ENCODE assay signal across 8 mouse cellular contexts in genomic region chr5:144965639-144966351, GRCm38 (mm10). TPM values are rescaled to one million over a fixed set of nuclear protein-coding genes. Genes with fewer than 3 reads are reported as not detected.
DNase-seq lines count a peak whose midpoint lies in the region; ATAC-seq and TF ChIP-seq lines count a peak whose summit lies in the region.

TSS of gene Smurf1 (minus strand) at chr5:144965847.

- peak within 1 kb of the TSS; percentile 61 to 90 (median 71) for H3K4me3 ChIP-seq in CH12.LX (replicated peaks in 1 of 3; ENCODE audit: low read depth in 2 of 3, low read length in 2 of 3, poor library complexity in 1 of 3)
- peak within 1 kb of the TSS; percentile 88 for H3K4me3 ChIP-seq in brown adipose tissue, adult 24 weeks (ENCODE audit: insufficient read depth, low read depth, low read length)
- peak within 1 kb of the TSS; percentile 88 for H3K4me3 ChIP-seq in forebrain, embryonic 14.5 days (ENCODE audit: low read depth, low read length)
- H3K4me3 ChIP-seq in liver, postnatal 0 days (ENCODE audit: low read depth, low read length): peak within 1 kb of the TSS; percentile 74
- peak within 1 kb of the TSS; percentile 91 for H3K4me3 ChIP-seq in neural tube, embryonic 13.5 days

- under 1% methylated on average over 50 of the region's 89 CpGs for WGBS in forebrain, embryonic 14.5 days
- under 1% methylated on average over 63 of the region's 89 CpGs for WGBS in liver, postnatal 0 days (ENCODE audit: insufficient replicate concordance)
- WGBS in neural tube, embryonic 13.5 days: under 1% methylated on average over 87 of the region's 89 CpGs

- peak within 1 kb of the TSS; percentile 91 for H3K9ac ChIP-seq in CH12.LX (ENCODE audit: insufficient read depth, low read depth)
- peak within 1 kb of the TSS; percentile 90 for H3K9ac ChIP-seq in forebrain, embryonic 14.5 days (ENCODE audit: low read length)
- peak within 1 kb of the TSS; percentile 84 for H3K9ac ChIP-seq in liver, postnatal 0 days (replicated peaks)
- peak within 1 kb of the TSS; percentile 97 for H3K9ac ChIP-seq in neural tube, embryonic 13.5 days

- intact Hi-C loops in heart, postnatal 10 days (cut with DNase I): loop anchor here (5.0 kb wide), 2 partner anchors 53 to 88 kb away; no protein-coding TSS in a partner anchor

- no peak within 1 kb of the TSS for H3K27ac ChIP-seq in CH12.LX (ENCODE audit: insufficient read depth, low read depth)
- peak within 1 kb of the TSS; percentile 67 for H3K27ac ChIP-seq in brown adipose tissue, adult 24 weeks (replicated peaks; ENCODE audit: low read depth, low read length)
- peak within 1 kb of the TSS; percentile 78 for H3K27ac ChIP-seq in forebrain, embryonic 14.5 days (ENCODE audit: low read depth, low read length)
- H3K27ac ChIP-seq in liver, postnatal 0 days (ENCODE audit: low read depth): peak within 1 kb of the TSS; percentile 92
- peak within 1 kb of the TSS; percentile 92 for H3K27ac ChIP-seq in neural tube, embryonic 13.5 days (replicated peaks)

- TF ChIP-seq RAD21 in CH12.LX (IDR thresholded peaks at IDR 0.05; ENCODE audit: low read depth, low read length): no peak

- H3K4me1 ChIP-seq in CH12.LX (ENCODE audit: control insufficient read depth in 1 of 2, insufficient read depth in 2 of 2): peaks cover 8 to 23% of the 10 kb centered on the region in 2 experiments; a peak in 3 of 4 replicates
- peaks cover 19% of the 10 kb centered on the region for H3K4me1 ChIP-seq in brown adipose tissue, adult 24 weeks (ENCODE audit: control insufficient read depth, insufficient read depth, insufficient read length, low read length)
- H3K4me1 ChIP-seq in forebrain, embryonic 14.5 days (ENCODE audit: control insufficient read depth, insufficient read depth, low read length): peaks cover 8% of the 10 kb centered on the region; the same call in 1 of the 2 replicates
- peaks cover 10% of the 10 kb centered on the region for H3K4me1 ChIP-seq in liver, postnatal 0 days (ENCODE audit: insufficient read depth)
- H3K4me1 ChIP-seq in neural tube, embryonic 13.5 days (replicated peaks): peaks cover 41% of the 10 kb centered on the region

- H3K79me2 ChIP-seq in CH12.LX (replicated peaks; ENCODE audit: control insufficient read depth, extremely low read depth, insufficient read depth, poor library complexity, severe bottlenecking): no peaks in the 10 kb centered on the region

- ATAC-seq in forebrain, embryonic 14.5 days: peak; percentile 70
- ATAC-seq in liver, postnatal 0 days: peak; percentile 79
- ATAC-seq in neural tube, embryonic 13.5 days (ENCODE audit: low read depth): peak; percentile 83

- H3K4me2 ChIP-seq in CH12.LX (ENCODE audit: insufficient read depth, low read depth, poor library complexity, severe bottlenecking): peak within 1 kb of the TSS; percentile 82
- H3K4me2 ChIP-seq in forebrain, embryonic 14.5 days (ENCODE audit: low read length): peak within 1 kb of the TSS; percentile 55
- H3K4me2 ChIP-seq in liver, postnatal 0 days (ENCODE audit: low read depth, low read length): peak within 1 kb of the TSS; percentile 84
- H3K4me2 ChIP-seq in neural tube, embryonic 13.5 days: peak within 1 kb of the TSS; percentile 66

- no peak for TF ChIP-seq EP300 in CH12.LX (IDR thresholded peaks at IDR 0.05; ENCODE audit: low read length)
- no peak for TF ChIP-seq EP300 in liver, postnatal 0 days (IDR thresholded peaks at IDR 0.05; ENCODE audit: low read depth)

- H3K27me3 ChIP-seq in CH12.LX (replicated peaks): peaks cover 37% of the 10 kb centered on the region
- H3K27me3 ChIP-seq in forebrain, embryonic 14.5 days (replicated peaks; ENCODE audit: control insufficient read depth, insufficient read depth, low read length): no peaks in the 10 kb centered on the region; the same call in 1 of the 2 replicates
- peaks cover 11% of the 10 kb centered on the region for H3K27me3 ChIP-seq in liver, postnatal 0 days (ENCODE audit: insufficient read depth, low read length)
- H3K27me3 ChIP-seq in neural tube, embryonic 13.5 days: peaks cover 4% of the 10 kb centered on the region

- H3K36me3 ChIP-seq in CH12.LX (replicated peaks in 1 of 2; ENCODE audit: control insufficient read depth in 1 of 2, insufficient read depth in 1 of 2, low read length in 1 of 2): no peaks in the 10 kb centered on the region
- no peaks in the 10 kb centered on the region for H3K36me3 ChIP-seq in forebrain, embryonic 14.5 days (ENCODE audit: control insufficient read depth, insufficient read depth, low read length)
- H3K36me3 ChIP-seq in liver, postnatal 0 days (replicated peaks; ENCODE audit: insufficient read depth, low read length): no peaks in the 10 kb centered on the region
- H3K36me3 ChIP-seq in neural tube, embryonic 13.5 days: no peaks in the 10 kb centered on the region

- dilution Hi-C loops in CH12.LX (cut with MboI; ENCODE audit: extremely low pct_ligation_motif_present, extremely low pct_unique_long_range_greater_than_20kb, low sequenced_read_pairs): no loop called here

- no peaks in the 10 kb centered on the region for H3K9me3 ChIP-seq in CH12.LX (replicated peaks; ENCODE audit: low read length)
- no peaks in the 10 kb centered on the region for H3K9me3 ChIP-seq in forebrain, embryonic 14.5 days (replicated peaks; ENCODE audit: control insufficient read depth, low read length)
- H3K9me3 ChIP-seq in liver, postnatal 0 days (ENCODE audit: low read length): no peaks in the 10 kb centered on the region
- H3K9me3 ChIP-seq in neural tube, embryonic 13.5 days: no peaks in the 10 kb centered on the region

- peak; percentile 78 for DNase-seq in CH12.LX (ENCODE audit: extremely low read depth)
- DNase-seq in forebrain, embryonic 14.5 days (ENCODE audit: low spot score): peak; percentile 96
- peak; percentile 89 to 90 for DNase-seq in heart, postnatal 10 days
- DNase-seq in kidney, postnatal 4 days: peak; percentile 93 to 96
- peak; percentile 82 for DNase-seq in liver, postnatal 0 days
- DNase-seq in telencephalon, adult 2 months (ENCODE audit: low read depth, low spot score): peak; percentile 71

- peak; percentile 63 for TF ChIP-seq POLR2A in CH12.LX (IDR thresholded peaks at IDR 0.05; ENCODE audit: low read depth, low read length)

- TF ChIP-seq CTCF in CH12.LX (conservative IDR thresholded peaks at IDR 0.05 in 1 of 2, IDR thresholded peaks at IDR 0.05 in 1 of 2; ENCODE audit: low read depth in 2 of 2, low read length in 2 of 2): no peak
- no peak for TF ChIP-seq CTCF in liver, postnatal 0 days (IDR thresholded peaks at IDR 0.05; ENCODE audit: low read depth)

- in situ Hi-C loops in CH12.LX (cut with MboI; ENCODE audit: low pct_ligation_motif_present, low pct_unique_long_range_greater_than_20kb, low sequenced_read_pairs): no loop called here

TF ChIP-seq in CH12.LX, 34 proteins besides CTCF, POLR2A, EP300 and RAD21:
- TF ChIP-seq NELFE (IDR thresholded peaks at IDR 0.05; ENCODE audit: low read depth, low read length) (peak; percentile 53; the same call in 1 of the 2 replicates), MXI1 (IDR thresholded peaks at IDR 0.05; ENCODE audit: low read depth, low read length) (no peak), MEF2A (IDR thresholded peaks at IDR 0.05; ENCODE audit: borderline replicate concordance, low read depth, low read length) (peak; percentile 26; the same call in 1 of the 2 replicates), IRF4 (IDR thresholded peaks at IDR 0.05; ENCODE audit: low read depth, low read length) (no peak), KAT2A (IDR thresholded peaks at IDR 0.05; ENCODE audit: insufficient replicate concordance, low read length) (no peak), MYC (IDR thresholded peaks at IDR 0.05; ENCODE audit: low read depth, low read length) (no peak), CHD1 (IDR thresholded peaks at IDR 0.05; ENCODE audit: low read depth, low read length) (no peak), RCOR1 (conservative IDR thresholded peaks at IDR 0.05; ENCODE audit: low read depth, low read length) (peak; percentile 68; the same call in 1 of the 2 replicates), JUND (conservative IDR thresholded peaks at IDR 0.05; ENCODE audit: low read depth, low read length) (no peak), BHLHE40 (IDR thresholded peaks at IDR 0.05; ENCODE audit: low read depth, low read length) (peak; percentile 19; the same call in 1 of the 2 replicates), JUN (IDR thresholded peaks at IDR 0.05; ENCODE audit: insufficient read depth, low read depth, low read length) (no peak), ELF1 (IDR thresholded peaks at IDR 0.05; ENCODE audit: low read depth, low read length) (no peak), USF1 (IDR thresholded peaks at IDR 0.05; ENCODE audit: low read depth, low read length) (no peak), MAFK (IDR thresholded peaks at IDR 0.05; ENCODE audit: insufficient replicate concordance, low read length) (no peak), NRF1 (IDR thresholded peaks at IDR 0.05; ENCODE audit: low read depth, low read length) (peak; percentile 75), ZMIZ1 (IDR thresholded peaks at IDR 0.05; ENCODE audit: low read depth, low read length) (no peak)

RNA-seq across cellular contexts. Expression of gene Smurf1, which starts in this region (rescaled TPM):
- 4.1 and 4.3 TPM in 2 replicates for total RNA-seq in CH12.LX (2012; rRNA removed)
- total RNA-seq in CH12.LX (2014; rRNA removed): 2.9 and 3.1 TPM in 2 replicates
- 6.6 and 7.2 TPM in 2 replicates for polyA plus RNA-seq in CH12.LX (2012; ENCODE audit: insufficient read length, low read depth)
- polyA plus RNA-seq in brown adipose tissue, adult 24 weeks (2012; ENCODE audit: insufficient read depth, insufficient read length, missing spikeins): 12.2 and 15.7 TPM in 2 replicates
- 16.5 and 22.7 TPM in 2 replicates for polyA plus RNA-seq in forebrain, embryonic 14.5 days (2014; fragmentation: Nextera tagmentation; extraction: Ambion mirVana)
- 10 to 100 TPM; 28.7 to 33.6 TPM for total RNA-seq in heart, postnatal 10 days (2021)
- polyA plus RNA-seq in liver, postnatal 0 days (2015; fragmentation: Nextera tagmentation; extraction: Ambion mirVana): 2.1 and 2.2 TPM in 2 replicates
- 25.3 and 25.8 TPM in 2 replicates for polyA plus RNA-seq in neural tube, embryonic 13.5 days (2015; fragmentation: Nextera tagmentation; extraction: Ambion mirVana)

Comparison
In these comparisons a context has a peak if more than half of its experiments do, and no peak if none do; other contexts are left out.
1. RNA of gene Smurf1 (total RNA-seq): 28.7 to 33.6 TPM in heart, postnatal 10 days; 2.9 to 4.3 TPM in CH12.LX; every median in the first group is over 4 times any median in the second.
2. Peak in every context shown above with its lines, with median percentiles within 50 percentile points of each other: DNase-seq, H3K4me2 ChIP-seq, H3K4me3 ChIP-seq, H3K9ac ChIP-seq and ATAC-seq.